ENCODE assay signal across 9 mouse cellular contexts in genomic region chr3:63900021-63900571, GRCm38 (mm10). TPM values are rescaled to one million over a fixed set of nuclear protein-coding genes. Genes with fewer than 3 reads are reported as not detected.
DNase-seq lines count a peak whose midpoint lies in the region; ATAC-seq lines count a peak whose summit lies in the region.
"Had no signal": no experiment of that assay in that cellular context is flagged by ENCODE, and none has a peak within 500 bp of the region (broad histone marks: within the 10 kb centered on the region; RNA-seq: fewer than 3 reads in every experiment).

No protein-coding gene starts in this region.

- 7% methylated on average over 12 of the region's 12 CpGs for WGBS in heart, embryonic 15.5 days
- 7% methylated on average over 12 of the region's 12 CpGs for WGBS in intestine, embryonic 15.5 days
- 2% methylated on average over 12 of the region's 12 CpGs for WGBS in midbrain, embryonic 11.5 days

- peak overlapping the region; percentile 79 for H3K4me3 ChIP-seq in heart, embryonic 15.5 days
- peak overlapping the region; percentile 66 for H3K4me3 ChIP-seq in intestine, embryonic 15.5 days (replicated peaks)
- peak overlapping the region; percentile 81 for H3K4me3 ChIP-seq in midbrain, embryonic 11.5 days (ENCODE audit: low read depth, low read length)

- no peak for DNase-seq in heart, postnatal 36 days
- peak; percentile 79 for DNase-seq in embryo, embryonic 10.5 days (ENCODE audit: low spot score)
- DNase-seq in midbrain, embryonic 11.5 days (ENCODE audit: low spot score, missing footprints): peak; percentile 94
- DNase-seq in adrenal gland, postnatal 25 days: no peak
- no peak for DNase-seq in gastrocnemius, postnatal 25 days
- DNase-seq in ovary, adult 18-20 months (ENCODE audit: low spot score): no peak

- no peak overlapping the region for H3K9ac ChIP-seq in heart, embryonic 15.5 days
- H3K9ac ChIP-seq in intestine, embryonic 15.5 days: no peak overlapping the region
- peak overlapping the region; percentile 44 for H3K9ac ChIP-seq in midbrain, embryonic 11.5 days (ENCODE audit: low read length)

- no peaks in the 10 kb centered on the region for H3K36me3 ChIP-seq in heart, embryonic 15.5 days
- H3K36me3 ChIP-seq in intestine, embryonic 15.5 days: no peaks in the 10 kb centered on the region
- no peaks in the 10 kb centered on the region for H3K36me3 ChIP-seq in midbrain, embryonic 11.5 days (ENCODE audit: control insufficient read depth, insufficient read depth, low read length)

- H3K4me2 ChIP-seq in heart, embryonic 15.5 days: peak overlapping the region; percentile 100
- peak overlapping the region; percentile 99 for H3K4me2 ChIP-seq in intestine, embryonic 15.5 days (replicated peaks)
- peak overlapping the region; percentile 77 for H3K4me2 ChIP-seq in midbrain, embryonic 11.5 days

- intact Hi-C loops in heart, postnatal 36 days (cut with DNase I): no loop called here

- peaks cover 17% of the 10 kb centered on the region for H3K4me1 ChIP-seq in heart, embryonic 15.5 days (replicated peaks)
- H3K4me1 ChIP-seq in intestine, embryonic 15.5 days (replicated peaks): no peaks in the 10 kb centered on the region; the same call in 1 of the 2 replicates
- H3K4me1 ChIP-seq in midbrain, embryonic 11.5 days (ENCODE audit: control insufficient read depth, insufficient read depth, low read length): peaks cover 28% of the 10 kb centered on the region

- no peak for ATAC-seq in heart, embryonic 15.5 days (replicated peaks; ENCODE audit: insufficient number of reproducible peaks, insufficient read depth, low FRiP score, low read depth)
- ATAC-seq in intestine, embryonic 15.5 days: no peak
- ATAC-seq in midbrain, embryonic 11.5 days (ENCODE audit: low FRiP score): peak; percentile 57

- no peak overlapping the region for H3K27ac ChIP-seq in heart, embryonic 15.5 days
- no peak overlapping the region for H3K27ac ChIP-seq in intestine, embryonic 15.5 days
- H3K27ac ChIP-seq in midbrain, embryonic 11.5 days (ENCODE audit: low read depth, low read length): peak overlapping the region; percentile 95

- H3K9me3 ChIP-seq in heart, embryonic 15.5 days (replicated peaks): no peaks in the 10 kb centered on the region
- H3K9me3 ChIP-seq in intestine, embryonic 15.5 days: no peaks in the 10 kb centered on the region
- no peaks in the 10 kb centered on the region for H3K9me3 ChIP-seq in midbrain, embryonic 11.5 days (ENCODE audit: control insufficient read depth, low read length)

- peaks cover 3% of the 10 kb centered on the region; the same call in 1 of the 2 replicates for H3K27me3 ChIP-seq in heart, embryonic 15.5 days
- no peaks in the 10 kb centered on the region for H3K27me3 ChIP-seq in intestine, embryonic 15.5 days (replicated peaks)
- no peaks in the 10 kb centered on the region for H3K27me3 ChIP-seq in midbrain, embryonic 11.5 days (ENCODE audit: control insufficient read depth, insufficient read depth, low read length)
- H3K27me3 ChIP-seq: CH12.LX had no signal

RNA-seq across cellular contexts. Expression of gene Plch1, which starts 0.8 kb away (rescaled TPM):
- 0.40 and 0.79 TPM in 2 replicates for polyA plus RNA-seq in heart, embryonic 15.5 days (2015; fragmentation: Nextera tagmentation; extraction: Ambion mirVana)
- under 1 TPM; 0.08 to 0.27 TPM for total RNA-seq in heart, postnatal 36 days (2021)
- polyA plus RNA-seq in intestine, embryonic 15.5 days (2015; fragmentation: Nextera tagmentation; extraction: Ambion mirVana): 6.8 and 6.9 TPM in 2 replicates
- polyA plus RNA-seq in midbrain, embryonic 11.5 days (2014; fragmentation: Nextera tagmentation; extraction: Ambion mirVana): 38.7 and 43.6 TPM in 2 replicates
- total RNA-seq in adrenal gland, postnatal 25 days (2021): not detected in 2 replicates
- total RNA-seq in gastrocnemius, postnatal 25 days (2021): not detected

RNA-seq across cellular contexts. Expression of gene E130311K13Rik, which starts 29.2 kb away (rescaled TPM):
- polyA plus RNA-seq in heart, embryonic 15.5 days (2015; fragmentation: Nextera tagmentation; extraction: Ambion mirVana): 4.3 and 4.9 TPM in 2 replicates
- total RNA-seq in heart, postnatal 36 days (2021): 10 to 100 TPM in 1 of 2 experiments, 1 to 10 TPM in 1; 9.2 to 10.2 TPM
- polyA plus RNA-seq in intestine, embryonic 15.5 days (2015; fragmentation: Nextera tagmentation; extraction: Ambion mirVana): 5.0 and 6.1 TPM in 2 replicates
- polyA plus RNA-seq in midbrain, embryonic 11.5 days (2014; fragmentation: Nextera tagmentation; extraction: Ambion mirVana): 2.3 and 3.4 TPM in 2 replicates
- 13.2 and 17.4 TPM in 2 replicates for total RNA-seq in adrenal gland, postnatal 25 days (2021)
- 1 to 10 TPM; 4.0 to 4.7 TPM for total RNA-seq in gastrocnemius, postnatal 25 days (2021)

Comparison
In these comparisons a context has a peak if more than half of its experiments do, and no peak if none do; other contexts are left out.
1. DNase-seq: peak in embryo, embryonic 10.5 days (single experiment) and midbrain, embryonic 11.5 days (single experiment); none in heart, postnatal 36 days (0 of 2), adrenal gland, postnatal 25 days (single experiment), gastrocnemius, postnatal 25 days (single experiment) and ovary, adult 18-20 months (single experiment).
2. Peak in every context shown above with its lines, with median percentiles within 50 percentile points of each other: H3K4me2 ChIP-seq and H3K4me3 ChIP-seq.